Mouse (Mus musculus): ENCODE data around the gene Dip2b.

The Dip2b gene

GRCm38 (mm10) chr15:100049496-100050087 is 11.1 kb downstream of the Dip2b start:
- no peak for DNase-seq (ENCODE audit: extremely low read depth, low read depth, low spot score)

GRCm38 (mm10) chr15:100050940-100051339 is 12.5 kb downstream of the Dip2b start:
- no peak for DNase-seq (ENCODE audit: extremely low read depth, low read depth, low spot score)

- DNase-seq (ENCODE audit: extremely low read depth, low read depth, low spot score): no peak
Observed at GRCm38 (mm10) chr15:100052726-100053125, 14.3 kb downstream of the Dip2b start.

DNA sequence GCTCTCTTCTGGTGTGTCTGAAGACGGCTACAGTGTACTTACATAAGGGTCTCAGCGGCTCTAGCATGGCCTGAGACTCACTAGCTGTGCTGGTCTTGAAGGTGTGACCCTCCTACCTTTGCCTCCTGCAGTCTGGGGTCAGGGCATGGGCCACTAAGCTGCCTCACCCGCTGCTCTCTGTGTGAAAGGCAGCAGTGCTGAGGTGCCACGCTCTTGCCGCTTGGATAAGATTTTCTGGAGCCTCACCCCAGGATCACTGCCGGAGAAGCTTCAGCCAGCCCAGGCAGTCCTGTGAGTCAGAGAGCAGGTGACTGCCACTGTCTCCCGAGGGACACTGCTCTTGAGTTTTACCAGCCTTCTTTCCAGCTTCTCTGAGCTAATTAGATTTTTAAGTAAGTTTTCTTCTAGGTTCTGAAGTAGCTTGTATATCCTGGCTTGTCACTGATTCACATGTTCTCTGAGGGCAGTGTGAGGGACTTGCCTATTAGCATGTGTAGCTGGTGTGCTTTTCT is 18.0 kb downstream of the Dip2b start:
- DNase-seq (ENCODE audit: extremely low read depth, low read depth, low spot score): no peak

DNA sequence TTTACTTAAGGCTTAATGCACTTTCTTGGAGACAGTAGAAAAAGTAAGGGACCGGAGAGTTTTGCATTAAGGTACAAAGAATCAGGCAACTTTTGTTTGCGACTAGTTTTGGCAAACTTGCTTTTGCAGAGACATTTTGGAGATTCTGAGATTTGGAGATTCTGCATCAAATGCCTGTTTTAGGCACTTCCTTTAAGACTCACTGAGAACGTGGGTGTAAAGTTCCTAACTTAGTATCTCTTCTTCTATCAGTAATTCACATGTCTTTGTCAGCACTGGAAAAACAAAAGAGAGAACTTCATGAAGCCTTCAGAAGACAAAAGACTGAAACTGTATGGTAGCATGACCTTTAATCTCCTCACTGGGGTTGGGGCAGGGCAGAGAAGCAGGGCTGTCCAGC is 19.2 kb downstream of the Dip2b start:
- no peak for DNase-seq (ENCODE audit: extremely low read depth, low read depth, low spot score)

DNA sequence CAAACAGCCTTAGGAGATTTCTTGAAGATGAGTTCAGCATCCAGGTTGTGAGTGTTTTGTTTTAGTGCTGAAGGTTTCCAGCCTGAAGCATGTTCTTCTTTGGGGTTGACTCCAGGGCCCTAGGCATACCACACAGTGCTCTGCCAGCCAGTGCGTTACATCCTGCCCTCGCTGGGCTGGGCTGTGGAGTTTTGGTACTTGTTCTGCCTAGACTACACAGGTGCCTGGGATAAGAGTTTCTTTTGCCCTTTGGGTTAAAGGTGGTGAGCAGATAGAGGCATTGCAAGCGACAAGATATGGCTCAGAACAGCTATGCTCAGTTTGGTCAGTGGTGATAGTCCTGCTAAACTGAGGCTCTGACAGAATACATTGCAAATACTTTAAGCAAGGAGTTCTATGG is 19.7 kb downstream of the Dip2b start:
- no peak for DNase-seq (ENCODE audit: extremely low read depth, low read depth, low spot score)

DNA sequence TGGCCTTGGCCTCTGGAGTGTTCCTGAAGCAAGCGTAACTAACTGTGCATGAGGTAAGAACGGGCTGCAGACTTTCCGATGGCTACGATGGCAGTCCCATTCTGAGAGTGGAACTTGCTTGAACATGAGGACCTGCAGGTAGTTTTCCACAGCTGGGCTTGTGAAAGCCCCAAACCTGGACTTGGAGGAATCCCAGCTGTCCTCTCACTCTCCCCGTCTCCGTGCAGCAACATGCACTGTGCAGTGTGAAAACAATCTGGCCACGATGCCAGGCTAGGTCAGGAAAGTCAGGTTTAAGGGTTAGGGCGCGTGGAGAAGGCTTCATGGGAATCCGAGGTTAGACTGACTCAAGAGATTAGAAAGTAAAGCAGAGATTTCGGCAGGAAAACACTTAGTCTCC is 20.4 kb downstream of the Dip2b start:
- DNase-seq (ENCODE audit: extremely low read depth, low read depth, low spot score): peak; percentile 72

- DNase-seq (ENCODE audit: extremely low read depth, low read depth, low spot score): no peak
Observed at GRCm38 (mm10) chr15:100059626-100060311, 21.3 kb downstream of the Dip2b start.

- DNase-seq (ENCODE audit: extremely low read depth, low read depth, low spot score): no peak
Observed at GRCm38 (mm10) chr15:100060513-100061140, 22.2 kb downstream of the Dip2b start.

- DNase-seq (ENCODE audit: extremely low read depth, low read depth, low spot score): no peak
Observed at GRCm38 (mm10) chr15:100061377-100061776, 22.9 kb downstream of the Dip2b start.

DNA sequence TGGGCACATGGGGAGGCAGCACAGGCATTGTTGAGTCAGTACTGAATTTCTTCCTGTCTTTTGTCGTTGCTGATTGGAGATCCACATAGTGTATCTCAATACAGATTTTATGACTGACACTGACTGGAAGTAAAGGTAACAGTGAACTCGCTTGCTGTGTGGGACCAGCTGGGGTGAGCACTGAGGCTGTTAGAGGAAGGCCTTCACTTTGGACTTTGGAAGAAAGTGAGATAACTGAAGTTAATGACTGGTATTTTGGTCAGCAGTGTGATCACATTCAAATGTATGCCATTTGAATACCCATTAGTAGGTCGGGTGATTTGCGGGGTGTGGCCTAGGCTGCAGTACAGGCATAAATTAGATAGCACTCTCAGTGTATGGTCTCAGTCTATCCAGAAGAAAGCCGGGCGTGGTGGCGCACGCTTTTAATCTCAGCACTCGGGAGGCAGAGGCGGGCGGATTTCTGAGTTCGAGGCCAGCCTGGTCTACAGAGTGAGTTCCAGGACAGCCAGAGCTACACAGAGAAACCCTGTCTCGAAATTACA is 24.8 kb downstream of the Dip2b start:
- DNase-seq (ENCODE audit: extremely low read depth, low read depth, low spot score): no peak

DNA sequence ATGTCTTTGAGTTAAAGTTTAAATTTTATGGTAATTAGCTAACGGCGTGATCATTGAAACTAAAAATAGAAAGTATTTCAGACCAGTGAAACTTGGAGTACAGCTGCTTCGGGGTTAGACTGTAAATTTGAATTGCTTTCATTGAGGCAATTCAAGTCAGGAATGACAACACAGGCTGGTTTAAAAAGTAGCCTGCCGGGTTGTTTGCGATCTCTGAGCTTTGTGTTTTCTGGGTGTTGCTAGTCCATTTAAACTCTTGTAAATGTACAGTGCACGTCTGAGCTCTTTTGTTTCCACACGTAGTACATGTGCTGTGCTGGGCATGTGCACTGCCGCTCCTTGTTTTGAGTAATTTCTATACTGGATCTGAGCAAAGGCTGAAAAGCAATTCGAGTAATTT is 28.2 kb downstream of the Dip2b start:
- no peak for DNase-seq (ENCODE audit: extremely low read depth, low read depth, low spot score)

- DNase-seq (ENCODE audit: extremely low read depth, low read depth, low spot score): no peak
Observed at GRCm38 (mm10) chr15:100069101-100069500, 30.6 kb downstream of the Dip2b start.

DNA sequence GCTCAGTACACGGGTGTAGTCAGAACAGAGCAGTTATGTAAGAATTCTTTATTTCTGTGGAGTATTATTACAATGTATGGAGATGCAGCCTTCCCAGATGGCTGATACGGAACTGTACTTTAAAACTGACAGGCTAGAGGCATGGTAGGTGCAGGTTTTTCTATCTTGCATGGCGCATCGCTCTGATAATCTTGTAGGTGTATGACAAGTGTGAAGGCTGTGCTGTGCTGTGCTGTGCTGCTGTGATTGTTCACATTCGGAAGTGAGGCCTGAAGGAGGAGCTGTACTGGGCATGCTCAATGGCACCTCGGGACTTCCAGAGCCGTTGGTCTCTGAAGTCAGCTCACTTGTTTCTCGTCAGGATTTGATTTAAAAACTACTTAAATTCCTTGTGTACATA is 31.6 kb downstream of the Dip2b start:
- DNase-seq (ENCODE audit: extremely low read depth, low read depth, low spot score): no peak

GRCm38 (mm10) chr15:100071819-100072218 is 33.4 kb downstream of the Dip2b start:
- no peak for DNase-seq (ENCODE audit: extremely low read depth, low read depth, low spot score)

DNA sequence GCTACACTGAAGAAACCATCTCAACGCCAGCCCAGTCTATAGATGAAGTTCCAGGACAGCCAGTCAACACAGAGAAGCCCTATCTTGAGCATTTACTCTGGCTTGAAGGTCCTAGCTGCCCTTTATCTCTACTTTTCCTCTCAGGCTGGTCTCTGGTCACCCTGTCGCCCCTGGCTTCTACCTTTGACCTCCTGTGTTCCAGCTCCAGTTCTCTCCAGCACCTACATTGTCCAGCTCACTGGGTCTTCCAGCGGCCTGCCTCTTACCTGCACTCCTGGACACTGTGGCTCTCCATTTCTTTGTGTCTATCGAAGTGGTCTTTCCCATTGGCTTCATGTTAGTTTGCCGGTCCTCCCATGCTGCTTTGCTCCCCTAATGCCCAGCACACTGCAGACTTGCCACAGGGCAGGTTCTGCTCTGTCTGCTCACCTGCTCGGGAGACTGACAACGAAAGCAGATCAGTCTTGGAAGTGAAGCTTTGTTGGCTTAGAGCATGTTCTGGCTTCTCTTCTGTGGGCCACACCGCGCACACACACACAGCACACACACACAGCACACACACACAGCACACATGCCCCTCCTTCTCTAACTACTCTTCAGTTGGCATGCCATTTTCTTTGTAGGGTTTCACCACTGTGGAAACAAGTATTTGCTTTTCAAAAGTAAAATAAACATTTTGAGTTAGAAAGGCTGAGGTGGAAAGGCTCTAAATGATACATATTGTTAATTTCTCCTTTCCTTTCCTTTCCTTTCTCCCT is 35.4 kb downstream of the Dip2b start:
- DNase-seq (ENCODE audit: extremely low read depth, low read depth, low spot score): no peak

DNA sequence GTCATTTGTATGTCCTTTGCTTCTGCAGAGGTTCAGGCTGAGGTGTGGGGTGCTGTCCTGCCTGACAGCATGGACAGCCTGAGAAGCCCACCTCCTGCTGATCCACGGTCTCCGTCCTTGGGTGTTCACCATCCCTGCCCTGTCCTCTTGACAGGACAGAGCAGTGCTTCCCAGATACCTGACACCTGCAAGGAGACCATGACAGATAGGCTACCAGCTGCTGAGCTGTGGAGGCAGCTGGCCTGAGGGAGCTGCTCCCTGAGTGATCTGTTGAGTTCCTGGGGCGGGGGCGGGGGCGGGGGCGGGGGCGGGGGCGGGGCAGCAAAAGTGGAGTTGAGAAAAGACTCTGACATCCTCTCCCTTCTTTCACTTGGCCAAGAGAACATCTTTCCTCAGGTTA is 36.3 kb downstream of the Dip2b start:
- no peak for DNase-seq (ENCODE audit: extremely low read depth, low read depth, low spot score)

GRCm38 (mm10) chr15:100076362-100076761 is 37.9 kb downstream of the Dip2b start:
- DNase-seq (ENCODE audit: extremely low read depth, low read depth, low spot score): no peak

- no peak for DNase-seq (ENCODE audit: extremely low read depth, low read depth, low spot score)
Observed at GRCm38 (mm10) chr15:100080833-100081477, 42.5 kb downstream of the Dip2b start.

DNA sequence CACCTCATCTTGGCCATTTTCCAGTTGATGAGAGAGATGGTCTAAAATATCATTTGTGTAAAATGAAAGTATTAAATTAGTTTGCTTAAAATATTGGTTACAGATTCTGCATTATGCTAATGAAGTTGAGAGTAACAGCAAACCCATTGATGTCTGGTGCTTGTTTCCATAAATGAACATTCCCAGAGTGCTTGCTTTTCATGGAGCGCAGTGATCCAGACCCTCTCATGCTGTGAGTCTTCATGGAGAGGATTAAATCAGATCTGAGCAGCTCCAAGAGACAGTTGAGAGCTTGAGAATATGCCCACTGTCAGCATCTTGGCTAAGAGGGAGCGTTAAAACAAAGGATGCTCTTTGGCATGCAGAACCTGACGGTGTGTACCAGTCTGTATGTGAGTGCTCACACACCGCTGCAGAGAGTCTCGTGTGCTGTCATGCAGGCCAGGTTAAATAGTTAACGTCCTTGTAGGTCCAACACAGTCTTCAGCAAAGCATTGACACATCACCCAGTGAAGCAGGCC is 43.1 kb downstream of the Dip2b start:
- DNase-seq (ENCODE audit: extremely low read depth, low read depth, low spot score): no peak

DNA sequence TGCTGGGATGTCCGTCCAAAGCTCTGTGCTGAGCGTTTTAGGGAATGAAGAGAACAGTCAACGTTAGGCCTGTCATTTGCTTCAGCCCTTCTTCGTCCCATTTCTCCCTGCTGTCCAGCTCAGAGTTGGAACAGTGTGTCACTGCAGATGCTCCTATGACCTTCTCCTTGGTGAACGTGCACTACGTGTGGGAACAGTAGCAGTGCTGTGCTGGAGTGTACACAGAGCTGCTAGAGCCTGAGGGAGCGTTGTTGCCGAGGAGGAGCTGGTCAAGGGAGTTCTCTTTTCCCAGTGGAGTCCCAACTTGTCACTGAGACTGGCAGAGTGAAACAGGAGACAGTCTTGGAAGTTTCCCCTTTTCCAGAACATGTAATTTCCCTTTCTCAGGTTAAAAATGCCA is 43.6 kb downstream of the Dip2b start:
- DNase-seq (ENCODE audit: extremely low read depth, low read depth, low spot score): no peak
